In genomic region chr2:120068555-120069465, GRCm38 (mm10) we compare ENCODE assay signal across 8 mouse cellular contexts. TPM values are rescaled to one million over a fixed set of nuclear protein-coding genes. Genes with fewer than 3 reads are reported as not detected.
DNase-seq lines count a peak whose midpoint lies in the region; ATAC-seq and TF ChIP-seq lines count a peak whose summit lies in the region.

No protein-coding gene starts in this region.

- no peaks in the 10 kb centered on the region for H3K36me3 ChIP-seq in forebrain, embryonic 12.5 days (replicated peaks)
- H3K36me3 ChIP-seq in stomach, postnatal 0 days (ENCODE audit: control insufficient read depth, insufficient read depth, low read length), result no peaks in the 10 kb centered on the region

- H3K4me2 ChIP-seq in forebrain, embryonic 12.5 days, result no peak overlapping the region
- H3K4me2 ChIP-seq in stomach, postnatal 0 days (replicated peaks; ENCODE audit: low read depth), result no peak overlapping the region

- peak; percentile 87 for TF ChIP-seq CTCF in stomach, postnatal 0 days (IDR thresholded peaks at IDR 0.05; ENCODE audit: low read depth)

- TF ChIP-seq EP300 in stomach, postnatal 0 days (optimal IDR thresholded peaks at IDR 0.05), result no peak

- H3K27me3 ChIP-seq in forebrain, embryonic 12.5 days, result 0 out of 2 replicates have a peak, but pooled peaks cover 9% of the 10 kb centered on the region
- no peaks in the 10 kb centered on the region for H3K27me3 ChIP-seq in stomach, postnatal 0 days (ENCODE audit: control insufficient read depth, insufficient read depth, low read length)

- peak; percentile 35 to 55 for DNase-seq in layer of hippocampus, postnatal 10 days (ENCODE audit: low spot score in 2 of 2)
- DNase-seq in layer of hippocampus, postnatal 14 days (ENCODE audit: low spot score in 2 of 2), result no peak
- DNase-seq in brain, adult 2 months (ENCODE audit: low read depth, low spot score), result peak; percentile 58
- peak; percentile 35 for DNase-seq in kidney, adult 9 months
- peak; percentile 44 for DNase-seq in stomach, postnatal 0 days (ENCODE audit: low spot score)
- no peak for DNase-seq in right cerebral cortex, adult 18-20 months

- no peak overlapping the region for H3K9ac ChIP-seq in forebrain, embryonic 12.5 days
- H3K9ac ChIP-seq in stomach, postnatal 0 days (ENCODE audit: low read length), result no peak overlapping the region

- H3K27ac ChIP-seq in forebrain, embryonic 12.5 days, result no peak overlapping the region
- no peak overlapping the region for H3K27ac ChIP-seq in stomach, postnatal 0 days (replicated peaks)

- WGBS in forebrain, embryonic 12.5 days, result 38% methylated on average over 16 of the region's 16 CpGs
- WGBS in stomach, postnatal 0 days, result 39% methylated on average over 12 of the region's 16 CpGs

- ATAC-seq in forebrain, embryonic 12.5 days (ENCODE audit: low FRiP score), result peak; percentile 51
- peak; percentile 76 for ATAC-seq in megakaryocyte progenitor cell, adult 5-6 weeks (replicated peaks; ENCODE audit: poor library complexity)
- ATAC-seq in stomach, postnatal 0 days (ENCODE audit: low FRiP score, low TSS enrichment), result peak; percentile 21; the same call in 1 of the 2 replicates

- no peak overlapping the region for H3K4me3 ChIP-seq in forebrain, embryonic 12.5 days (replicated peaks)
- no peak overlapping the region for H3K4me3 ChIP-seq in stomach, postnatal 0 days (ENCODE audit: low read depth, low read length)

- no peaks in the 10 kb centered on the region for H3K9me3 ChIP-seq in forebrain, embryonic 12.5 days
- no peaks in the 10 kb centered on the region for H3K9me3 ChIP-seq in stomach, postnatal 0 days (ENCODE audit: control insufficient read depth, low read length)

- H3K4me1 ChIP-seq in forebrain, embryonic 12.5 days, result no peaks in the 10 kb centered on the region; the same call in 1 of the 2 replicates
- H3K4me1 ChIP-seq in stomach, postnatal 0 days (replicated peaks; ENCODE audit: control insufficient read depth, insufficient read depth), result no peaks in the 10 kb centered on the region

RNA-seq across cellular contexts. Expression of gene Pla2g4b, which starts 35.6 kb away (rescaled TPM):
- total RNA-seq in layer of hippocampus, postnatal 10 days (2021), result 1 to 10 TPM; 4.4 to 5.1 TPM
- 1 to 10 TPM; 4.9 TPM for total RNA-seq in layer of hippocampus, postnatal 14 days (2021)
- polyA plus RNA-seq in forebrain, embryonic 12.5 days (2016; fragmentation: Nextera tagmentation; extraction: Ambion mirVana), result 3.4 and 3.6 TPM in 2 replicates
- total RNA-seq in megakaryocyte progenitor cell, adult 5-6 weeks (2015), result 1.2 and 1.4 TPM in 2 replicates
- 0.51 and 3.7 TPM in 2 replicates for total RNA-seq in megakaryocyte progenitor cell, adult 5-6 weeks (2017)
- polyA plus RNA-seq in stomach, postnatal 0 days (2015; fragmentation: Nextera tagmentation; extraction: Ambion mirVana), result 8.0 and 8.7 TPM in 2 replicates

RNA-seq across cellular contexts. Expression of gene Gm28042, which starts 41.5 kb away (rescaled TPM):
- total RNA-seq in layer of hippocampus, postnatal 10 days (2021), result 1 to 10 TPM; 2.2 to 3.1 TPM
- total RNA-seq in layer of hippocampus, postnatal 14 days (2021), result 1 to 10 TPM; 1.1 to 1.8 TPM
- polyA plus RNA-seq in forebrain, embryonic 12.5 days (2016; fragmentation: Nextera tagmentation; extraction: Ambion mirVana), result 6.9 and 7.3 TPM in 2 replicates
- total RNA-seq in megakaryocyte progenitor cell, adult 5-6 weeks (2015), result 2.2 and 4.1 TPM in 2 replicates
- 0.50 and 0.51 TPM in 2 replicates for total RNA-seq in megakaryocyte progenitor cell, adult 5-6 weeks (2017)
- 4.3 and 5.6 TPM in 2 replicates for polyA plus RNA-seq in stomach, postnatal 0 days (2015; fragmentation: Nextera tagmentation; extraction: Ambion mirVana)

RNA-seq across cellular contexts. Expression of gene Jmjd7, which starts 41.5 kb away (rescaled TPM):
- 1 to 10 TPM; 6.7 to 9.5 TPM for total RNA-seq in layer of hippocampus, postnatal 10 days (2021)
- 1 to 10 TPM; 5.3 to 6.3 TPM for total RNA-seq in layer of hippocampus, postnatal 14 days (2021)
- 19.3 and 20.2 TPM in 2 replicates for polyA plus RNA-seq in forebrain, embryonic 12.5 days (2016; fragmentation: Nextera tagmentation; extraction: Ambion mirVana)
- total RNA-seq in megakaryocyte progenitor cell, adult 5-6 weeks (2015), result 2.6 and 5.0 TPM in 2 replicates
- 1.7 and 5.4 TPM in 2 replicates for total RNA-seq in megakaryocyte progenitor cell, adult 5-6 weeks (2017)
- 11.3 and 12.7 TPM in 2 replicates for polyA plus RNA-seq in stomach, postnatal 0 days (2015; fragmentation: Nextera tagmentation; extraction: Ambion mirVana)

Comparison
In these comparisons a context has a peak if more than half of its experiments do, and no peak if none do; other contexts are left out.
1. DNase-seq: peak in layer of hippocampus, postnatal 10 days (2 of 2), brain, adult 2 months (single experiment), kidney, adult 9 months (single experiment) and stomach, postnatal 0 days (single experiment); none in layer of hippocampus, postnatal 14 days (0 of 2) and right cerebral cortex, adult 18-20 months (single experiment).
2. ATAC-seq: peak in every context shown above with its lines; median percentile 76 in megakaryocyte progenitor cell, adult 5-6 weeks; 51 in forebrain, embryonic 12.5 days; 21 in stomach, postnatal 0 days.